Mouse (Mus musculus) adrenal gland, postnatal 10 days (tissue): ENCODE data around the gene Sfxn5. TPM values are rescaled to one million over a fixed set of nuclear protein-coding genes. Genes with fewer than 3 reads are reported as not detected.

Experiments used
- DNase-seq: peaks from one replicate; pipeline ENCODE4 v3.0.0; 2021; ENCODE audit warnings: mixed read lengths
- long read RNA-seq, 2 experiments: library from polyadenylated mRNA; stranded (forward); transcript quantifications; one replicate each; pipeline ENCODE4 v2.0.0; 2021
- total RNA-seq, 2 experiments: library from RNA; stranded (reverse); gene quantifications; 2 replicates each; pipeline ENCODE4 v1.2.3; 2021

Gene Sfxn5
- 10 to 100 TPM; 21.5 to 23.1 TPM for total RNA-seq
- long read RNA-seq, experiment 1, partial matches to known transcripts = 0 of 3 reads
- long read RNA-seq, experiment 1, other reads (novel, unspliced or antisense) = 2 of 3 reads
- long read RNA-seq, experiment 2, full-length matches to known transcripts = 4 of 6 reads
- long read RNA-seq, experiment 2, partial matches to known transcripts = 0 of 6 reads
- long read RNA-seq, experiment 2, other reads (novel, unspliced or antisense) = 2 of 6 reads

DNA sequence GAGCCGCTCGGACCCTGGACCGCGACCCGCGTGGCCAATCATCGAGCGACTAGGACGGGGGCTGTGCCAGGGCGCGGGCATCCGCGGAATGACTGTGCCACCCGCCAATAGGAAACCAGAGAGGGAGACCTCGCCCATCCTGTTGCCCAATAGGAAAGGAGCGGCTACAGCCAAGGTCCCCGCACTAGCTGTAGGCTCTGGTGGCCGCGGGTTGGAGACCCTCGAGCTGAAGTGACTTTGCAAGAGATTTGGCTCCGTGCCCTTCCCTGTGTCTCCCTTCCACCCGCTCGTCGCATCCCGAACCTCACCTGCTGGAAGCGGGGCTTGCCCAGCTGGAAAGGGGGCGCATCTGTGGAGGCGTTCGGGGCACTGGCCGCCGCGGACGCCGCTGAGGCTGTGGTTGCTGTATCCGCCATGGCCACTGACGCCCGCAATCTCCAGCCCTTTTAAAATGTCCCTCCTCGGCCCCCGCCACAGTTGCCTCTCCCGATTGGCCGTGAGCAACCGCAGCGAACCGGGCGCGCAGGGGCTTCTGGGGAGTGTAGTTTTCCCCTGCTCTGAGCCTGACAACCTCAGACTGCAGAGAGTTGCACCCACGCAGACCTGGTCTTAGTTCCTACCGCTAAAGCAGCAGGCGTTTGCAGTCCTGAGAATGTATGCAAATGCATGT is at the start of gene Sfxn5:
Gene Sfxn5, minus strand, starts transcription at position 423 of the 670 bp plus-strand sequence.
- DNase-seq = peak; percentile 98

DNA sequence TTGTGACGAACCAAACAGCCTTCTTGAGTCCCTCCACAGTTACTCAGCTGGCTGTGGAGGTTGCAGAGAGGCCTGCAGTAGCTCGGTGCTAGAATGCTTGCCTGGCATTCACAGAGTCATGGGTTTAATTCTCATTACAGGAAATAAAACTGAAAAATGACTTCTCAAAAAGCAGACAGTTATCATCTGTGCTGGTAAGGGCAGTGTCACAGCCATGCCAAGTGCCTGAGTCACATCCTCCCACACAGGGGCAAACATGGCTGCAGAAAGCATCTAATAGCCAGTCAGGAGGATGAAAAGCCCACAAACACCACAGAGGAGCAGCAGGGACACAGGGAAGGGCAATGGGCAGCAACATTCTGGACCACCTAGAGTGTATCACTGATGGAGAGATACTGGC is 49.6 kb upstream of the Sfxn5 start:
- no peak for DNase-seq

DNA sequence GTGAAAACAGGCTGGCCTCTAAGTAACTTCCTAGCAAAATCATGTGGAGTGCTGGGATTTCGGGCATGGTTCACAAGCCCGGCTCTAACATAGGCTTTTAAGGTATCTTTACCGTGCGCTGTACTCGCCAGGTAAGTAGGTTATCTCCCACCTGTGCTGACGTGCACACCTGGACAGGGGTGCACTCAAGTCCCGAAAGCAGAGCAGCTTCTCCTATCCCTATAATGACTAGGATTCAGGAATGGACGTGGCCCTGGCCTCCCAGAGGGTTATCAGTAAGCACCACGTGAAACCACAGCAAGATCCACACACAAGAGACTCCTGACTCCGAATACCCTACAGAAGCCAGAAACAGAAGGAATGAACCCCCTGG is 48.4 kb upstream of the Sfxn5 start:
- no peak for DNase-seq

DNA sequence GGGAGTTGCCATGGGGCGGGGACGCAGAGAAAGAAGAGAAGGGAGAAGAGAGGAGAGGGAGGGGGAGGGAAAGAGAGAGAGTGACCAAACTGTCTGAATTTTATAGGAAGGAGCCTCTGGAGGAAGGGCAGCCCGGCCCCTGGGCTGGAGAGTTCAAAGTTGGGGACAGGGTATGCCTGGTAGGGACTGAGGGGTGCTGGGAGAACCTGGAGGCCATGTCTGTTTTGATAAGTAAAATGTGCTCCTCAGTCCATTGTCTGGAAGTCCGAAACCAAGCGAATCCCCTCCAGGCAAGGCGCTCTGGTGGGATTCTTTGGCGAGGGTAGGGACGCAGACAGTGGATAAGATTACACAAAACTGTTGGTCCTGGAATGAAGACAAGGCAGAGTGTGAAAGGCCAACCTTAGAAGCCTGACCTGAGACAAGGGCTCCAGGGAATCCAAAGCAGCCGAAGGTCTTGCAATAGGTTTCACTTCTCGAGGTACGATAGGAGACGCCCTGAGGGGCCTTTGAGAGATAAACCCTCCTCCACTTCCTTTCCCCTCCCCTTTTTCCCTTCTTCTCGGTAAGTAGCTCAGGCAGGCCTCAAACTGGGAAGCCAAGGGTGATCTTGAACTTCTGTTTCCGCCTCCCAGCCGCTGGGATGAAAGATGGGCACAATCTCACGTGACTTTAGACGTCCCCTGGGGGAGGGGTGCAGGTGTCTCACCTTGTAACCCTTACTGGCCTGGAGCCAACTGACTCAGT is 47.9 kb upstream of the Sfxn5 start:
- no peak for DNase-seq

DNA sequence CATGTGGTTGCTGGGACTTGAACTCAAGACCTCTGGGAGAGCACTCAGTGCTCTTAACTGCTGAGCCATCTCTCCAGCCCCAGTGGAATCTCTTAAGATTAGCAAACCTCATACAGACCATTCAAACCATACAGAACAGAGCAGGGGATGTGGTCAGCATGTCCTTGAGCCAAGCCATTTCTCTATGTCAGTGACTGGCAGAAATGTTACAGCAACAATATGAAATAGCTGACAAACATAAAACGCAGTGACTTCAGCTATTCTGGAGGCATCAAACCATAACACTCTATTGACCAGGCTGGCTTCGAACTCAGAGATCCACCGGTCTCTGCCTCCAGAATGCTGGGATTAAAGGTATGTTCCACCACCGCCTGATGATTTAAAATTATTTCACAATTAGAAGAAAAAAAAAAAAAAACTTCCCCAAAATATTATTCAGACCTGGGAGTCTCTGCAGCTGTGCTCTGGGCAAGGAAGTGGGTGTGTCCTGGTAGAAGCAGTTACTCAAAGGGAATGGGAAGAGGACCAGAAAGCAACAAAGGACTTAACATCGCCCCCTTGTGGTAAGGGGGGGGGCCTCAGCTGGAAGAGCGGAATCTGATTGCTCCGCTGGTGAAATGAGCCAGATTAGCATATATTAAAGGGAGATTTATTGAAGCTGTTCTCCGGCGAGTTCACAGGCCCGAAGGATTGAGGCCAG is 47.1 kb upstream of the Sfxn5 start:
- peak; percentile 87 for DNase-seq

DNA sequence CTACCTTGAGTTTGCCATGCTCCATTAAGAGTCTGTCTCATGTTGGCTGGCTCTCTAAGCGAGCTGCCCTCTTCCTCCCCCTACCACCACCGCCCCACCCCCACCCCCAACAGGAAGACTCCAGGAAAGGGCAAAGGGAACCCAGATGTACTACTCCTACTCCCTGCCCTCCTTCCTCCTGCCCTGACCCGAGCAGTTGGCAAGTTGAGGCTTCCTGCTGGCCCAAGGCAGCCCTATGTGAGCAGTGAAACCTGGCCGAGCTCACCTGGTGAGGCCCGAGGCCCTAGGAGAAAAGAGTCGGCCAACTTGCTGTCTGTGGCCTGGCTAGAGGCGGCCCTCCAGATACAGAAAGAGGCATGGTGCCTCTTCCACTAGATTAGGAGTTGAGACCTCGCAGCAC is 45.4 kb upstream of the Sfxn5 start:
- no peak for DNase-seq

DNA sequence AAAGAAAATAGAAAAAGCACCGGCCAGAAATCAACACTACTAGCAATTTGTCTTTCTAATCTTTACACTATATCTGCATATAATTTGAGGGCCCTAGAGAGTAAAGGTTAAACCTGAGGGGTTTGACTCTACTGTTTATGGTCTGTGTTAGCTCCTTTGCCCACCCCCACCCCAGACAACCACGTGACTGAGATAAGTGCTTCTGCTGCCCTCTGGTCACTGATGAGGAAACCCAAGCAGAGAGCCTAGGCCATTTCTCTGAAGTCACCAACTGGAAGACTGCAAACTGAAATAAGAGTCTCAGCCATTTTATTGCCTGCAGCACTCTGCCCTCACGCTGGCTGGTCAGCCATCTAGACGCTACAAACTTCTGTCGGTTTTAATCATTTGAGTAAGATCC is 44.7 kb upstream of the Sfxn5 start:
- DNase-seq = no peak

DNA sequence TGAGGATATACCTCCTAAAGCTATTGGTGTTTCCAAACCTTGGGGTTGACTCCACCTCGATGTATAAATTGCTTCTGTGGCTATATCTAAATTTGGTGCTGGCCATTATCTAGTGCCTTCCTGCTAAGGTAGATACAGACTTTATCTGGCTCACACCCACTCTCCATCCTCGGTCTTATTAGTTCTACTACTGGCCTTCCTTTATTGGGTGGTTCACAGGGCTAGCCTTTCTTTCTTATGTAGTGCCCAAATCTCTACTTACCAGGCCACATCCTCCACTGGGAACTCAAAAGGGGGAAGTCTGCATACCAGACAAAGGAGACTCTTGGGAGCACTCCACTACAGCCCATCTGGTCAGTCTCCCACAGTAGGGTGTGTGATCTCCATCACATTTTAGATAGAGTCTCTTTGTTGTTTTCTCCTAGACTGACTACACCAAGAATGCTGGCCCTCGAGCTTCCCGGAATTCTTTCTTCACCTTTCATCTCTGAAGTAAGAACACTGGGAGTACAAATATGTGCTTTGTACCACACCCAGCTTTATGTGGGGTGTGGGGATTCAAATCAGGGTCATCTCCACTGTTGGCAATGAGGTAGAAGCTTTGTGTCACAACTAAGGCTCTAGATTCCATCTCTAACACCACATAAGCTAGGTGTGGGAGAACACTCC is 44.0 kb upstream of the Sfxn5 start:
- DNase-seq = no peak

DNA sequence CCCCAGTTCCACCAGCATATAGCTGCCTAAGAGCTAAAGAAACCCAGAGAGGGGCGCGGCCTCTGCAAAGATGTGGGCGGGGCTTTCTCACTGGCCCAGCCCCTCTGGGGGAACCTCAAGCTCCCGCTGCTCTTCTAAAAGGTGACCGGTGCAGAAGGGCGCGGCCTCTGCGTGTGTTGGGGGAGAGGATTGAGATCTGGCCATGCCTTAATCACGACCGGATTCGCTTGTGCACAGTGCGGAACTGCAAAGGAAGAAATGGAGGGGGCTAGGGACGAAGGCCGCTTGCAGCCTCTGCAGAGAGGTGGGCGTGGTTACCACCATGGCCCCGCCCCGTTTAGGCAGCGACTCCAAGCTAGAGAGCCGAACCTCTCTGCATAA is 41.5 kb upstream of the Sfxn5 start:
- peak; percentile 99 for DNase-seq

DNA sequence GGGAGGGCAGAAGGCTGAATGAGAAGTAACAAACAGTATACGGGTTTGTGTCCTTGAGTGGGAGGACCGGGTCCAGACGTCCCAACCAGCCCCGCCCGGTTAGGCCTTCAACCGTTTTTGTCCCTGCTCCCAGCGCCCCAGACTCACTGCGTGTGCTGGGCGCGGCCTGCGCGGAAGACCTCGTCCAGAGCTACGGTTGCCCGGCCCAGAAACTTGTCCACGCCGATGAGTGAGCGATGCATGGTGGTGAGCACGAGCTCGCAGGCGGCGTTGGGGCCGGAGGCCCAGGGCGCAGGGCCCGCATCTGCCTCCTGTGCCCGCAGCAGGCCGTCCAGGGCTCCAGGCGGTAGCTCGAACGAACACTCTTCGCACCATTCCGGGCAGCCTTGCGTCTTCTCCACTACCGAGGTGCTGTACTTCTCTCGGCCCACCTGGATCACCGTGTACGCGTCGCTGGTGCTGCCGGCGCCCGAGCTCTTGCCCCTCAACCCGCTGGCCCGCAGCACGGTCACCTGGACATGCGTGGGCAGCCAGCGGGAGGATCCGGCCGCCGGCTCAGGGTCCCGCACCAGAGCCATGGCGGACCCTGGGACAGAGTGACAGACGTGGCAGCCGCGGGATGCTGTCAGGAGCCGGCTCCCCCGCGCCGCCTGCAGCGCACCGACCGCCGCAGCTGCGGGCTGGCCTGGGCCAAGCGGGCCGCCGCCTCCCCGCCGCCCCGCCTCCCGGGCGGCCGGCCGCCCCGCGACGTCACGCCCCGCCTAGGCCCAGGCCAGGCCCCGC is 40.9 kb upstream of the Sfxn5 start, which contains the start of gene Rab11fip5:
Gene Rab11fip5, minus strand, starts transcription at position 684 of the 783 bp plus-strand sequence.
- DNase-seq = peak; percentile 65

DNA sequence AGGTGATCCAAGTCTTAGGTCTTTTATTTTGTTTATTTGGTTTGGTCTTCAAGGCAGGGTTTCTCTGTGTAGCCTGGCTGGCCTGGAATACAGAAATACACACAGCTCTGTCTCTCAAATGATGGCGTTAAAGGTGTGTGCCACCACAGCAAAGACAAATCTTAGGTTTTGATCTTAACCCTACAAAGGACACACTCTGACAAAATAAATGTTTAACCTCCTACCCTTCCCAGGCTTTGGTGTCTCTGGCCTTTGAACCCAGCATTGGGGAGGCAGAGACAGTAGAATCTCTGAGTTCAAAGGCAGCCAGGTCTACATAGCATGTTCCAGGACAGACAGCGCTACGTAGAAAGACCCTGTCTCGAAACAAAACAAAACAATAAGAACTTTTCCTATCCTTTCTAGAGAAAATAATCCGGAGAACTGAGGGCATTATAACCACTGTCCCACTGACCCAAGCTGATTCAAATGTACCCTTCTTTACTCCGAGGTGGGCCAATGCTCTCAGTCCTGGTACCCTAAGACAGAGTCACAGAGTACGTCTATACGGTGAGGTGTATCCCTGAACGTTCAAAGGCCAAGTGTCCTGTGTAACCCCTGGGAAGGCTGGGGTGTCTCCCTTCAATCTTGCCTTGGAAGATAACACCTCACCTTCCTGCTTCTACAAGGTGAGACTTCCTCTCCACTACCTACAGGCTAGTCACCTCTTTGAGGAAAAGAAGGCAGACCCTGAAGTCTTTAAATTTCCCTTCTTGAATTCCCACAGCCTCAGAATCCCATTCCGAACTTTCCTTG is 40.0 kb upstream of the Sfxn5 start:
- DNase-seq = no peak

DNA sequence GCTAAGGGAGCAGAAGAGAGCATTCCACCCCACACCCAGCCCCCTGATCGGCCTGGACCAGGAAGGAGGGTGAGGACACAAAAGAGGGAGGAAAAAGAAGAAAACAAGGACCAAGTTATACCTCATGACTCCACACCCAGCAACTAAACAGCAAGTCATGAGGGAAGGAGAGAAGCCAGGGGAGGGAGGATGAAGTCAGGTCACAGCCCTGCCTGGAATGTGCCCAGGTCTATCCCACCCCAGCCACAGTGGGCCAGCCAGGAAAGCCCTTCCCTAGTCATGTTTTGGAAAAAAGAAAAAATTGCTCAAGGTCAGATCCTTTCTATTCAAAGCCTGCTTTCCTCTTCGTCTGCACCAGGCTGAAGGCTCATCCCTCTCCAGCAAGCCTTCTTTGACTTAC is 39.3 kb upstream of the Sfxn5 start:
- no peak for DNase-seq

DNA sequence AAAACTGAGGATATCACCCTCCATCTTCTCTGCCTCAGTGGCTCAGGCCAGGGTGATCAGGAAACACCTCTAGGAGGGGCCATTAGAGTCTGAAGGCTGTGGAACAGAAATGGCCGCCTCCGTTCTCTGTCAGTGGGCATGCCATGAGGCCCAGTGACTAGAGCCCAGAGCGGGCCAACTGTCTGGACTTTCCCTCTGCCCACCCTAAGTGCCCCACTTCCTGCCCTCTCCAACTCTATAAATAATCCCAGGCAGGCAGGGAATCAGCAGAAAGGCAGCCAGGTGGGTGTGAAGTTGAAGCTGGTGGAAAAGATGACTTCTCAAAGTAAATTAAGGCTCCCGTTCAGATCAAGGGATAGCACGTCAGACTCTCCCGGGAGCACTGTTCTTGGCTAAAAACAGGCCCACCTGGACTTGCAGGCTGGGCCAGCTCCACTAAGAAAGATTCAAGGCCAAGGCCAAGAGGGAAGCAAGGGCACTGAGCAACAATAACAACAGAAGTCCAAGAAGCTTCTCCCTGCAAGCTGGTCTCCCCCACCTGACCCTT is 38.7 kb upstream of the Sfxn5 start:
- DNase-seq = no peak

DNA sequence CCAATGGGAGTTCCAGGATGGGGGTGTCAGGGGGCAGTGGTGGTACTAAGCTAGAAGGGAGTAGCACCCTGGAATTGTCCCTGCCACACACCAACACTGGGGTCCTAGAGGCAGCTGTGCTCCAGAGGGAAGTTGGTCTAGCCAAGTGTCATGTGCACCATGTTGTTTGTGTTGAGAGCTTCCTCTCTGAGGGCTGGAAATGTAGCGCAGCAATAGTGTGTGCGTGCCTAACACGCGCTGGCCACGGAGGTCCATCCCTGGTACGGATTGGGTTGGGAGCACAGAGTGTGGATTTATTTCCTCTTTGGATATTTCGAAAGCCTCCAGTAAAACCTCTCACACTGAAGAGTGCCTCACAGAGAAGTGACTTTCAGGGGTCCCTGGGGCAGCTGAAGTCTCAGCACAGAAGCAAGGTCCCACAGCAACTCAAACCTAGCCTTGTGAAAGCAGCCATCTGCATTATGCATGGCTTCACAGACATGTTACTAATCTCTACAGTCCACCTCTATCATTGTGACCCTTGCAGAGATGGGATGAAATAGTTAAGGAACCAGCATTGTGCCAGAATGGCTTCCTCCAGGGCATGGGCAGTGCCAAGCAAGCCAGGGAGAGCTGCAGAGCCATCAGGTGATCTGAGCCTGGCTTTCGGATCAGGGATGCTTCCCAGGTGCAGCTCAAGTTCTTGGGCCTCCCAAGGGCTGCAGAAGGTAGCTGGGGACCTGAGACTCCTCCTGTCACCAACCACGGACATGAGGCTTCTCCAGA is 37.6 kb upstream of the Sfxn5 start:
- no peak for DNase-seq

DNA sequence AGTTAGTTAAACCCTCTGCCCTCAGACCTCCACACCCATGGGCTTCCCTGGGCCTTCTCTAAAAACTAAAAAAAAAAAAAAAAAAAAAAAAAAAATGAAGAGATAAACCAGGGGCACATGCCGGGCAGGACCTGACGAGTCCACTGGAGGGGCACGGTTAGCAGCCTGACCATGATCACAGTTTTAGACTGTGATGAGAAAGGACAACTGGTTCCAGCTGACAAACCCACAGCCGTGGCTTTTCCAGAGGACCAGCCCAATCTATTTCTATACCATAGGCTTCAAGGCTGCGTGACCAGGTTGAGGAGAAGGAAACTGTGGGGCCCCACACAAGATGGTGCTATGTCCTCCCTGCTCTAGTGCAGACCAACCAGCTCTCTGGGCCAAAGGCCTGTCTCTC is 36.8 kb upstream of the Sfxn5 start:
- DNase-seq = no peak

DNA sequence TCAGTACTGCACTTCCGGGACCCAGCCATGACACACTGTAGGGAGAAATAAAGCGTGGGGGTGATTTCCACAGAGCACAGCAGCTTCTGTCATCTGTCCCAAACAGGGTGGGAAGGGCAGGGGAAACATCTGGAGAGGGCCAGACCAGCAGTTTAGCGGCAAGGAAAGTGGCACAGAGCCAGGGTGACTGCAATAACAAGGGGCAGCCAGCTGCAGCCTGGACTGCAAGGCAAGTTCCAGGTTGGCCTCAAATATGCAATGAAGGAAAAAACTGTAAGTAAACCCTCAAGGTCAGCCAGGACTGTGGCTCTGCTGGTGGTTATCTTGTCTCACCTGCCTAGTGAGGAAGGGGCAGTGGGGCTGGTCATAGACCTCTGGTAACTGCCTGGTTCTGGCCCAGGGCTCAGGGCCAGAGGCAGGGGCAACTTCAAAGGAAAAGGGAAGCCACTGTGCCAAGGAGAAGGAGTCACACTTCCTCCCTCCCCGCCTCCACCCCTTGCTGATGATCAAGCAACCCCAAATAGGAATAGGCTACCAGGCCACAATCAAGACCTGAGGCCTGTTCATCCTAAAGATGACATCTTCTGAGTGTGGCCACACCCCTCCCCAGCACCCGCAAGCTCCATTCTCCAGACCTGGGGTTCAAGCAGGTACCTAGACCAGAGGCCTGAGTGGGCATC is 36.1 kb upstream of the Sfxn5 start:
- peak; percentile 77 for DNase-seq

DNA sequence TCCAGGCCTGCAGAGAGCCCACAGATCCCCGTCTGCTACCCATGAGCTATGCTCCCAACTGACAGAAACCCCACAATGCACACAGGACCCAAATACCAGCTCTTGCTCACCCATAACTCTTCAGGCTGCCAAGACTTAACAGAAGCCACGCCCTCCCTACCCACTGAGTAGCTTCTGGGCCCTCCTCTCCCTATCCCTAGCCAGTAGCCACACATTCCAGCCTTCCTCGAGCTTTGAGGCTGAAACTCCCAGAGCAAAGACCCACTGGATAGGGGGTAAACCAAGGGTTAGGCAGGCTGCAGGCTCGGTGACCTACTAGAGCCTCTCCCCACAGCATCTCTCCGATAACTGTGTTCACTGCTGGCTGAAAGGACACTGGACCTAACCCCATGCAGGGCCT is 35.5 kb upstream of the Sfxn5 start:
- DNase-seq = no peak

DNA sequence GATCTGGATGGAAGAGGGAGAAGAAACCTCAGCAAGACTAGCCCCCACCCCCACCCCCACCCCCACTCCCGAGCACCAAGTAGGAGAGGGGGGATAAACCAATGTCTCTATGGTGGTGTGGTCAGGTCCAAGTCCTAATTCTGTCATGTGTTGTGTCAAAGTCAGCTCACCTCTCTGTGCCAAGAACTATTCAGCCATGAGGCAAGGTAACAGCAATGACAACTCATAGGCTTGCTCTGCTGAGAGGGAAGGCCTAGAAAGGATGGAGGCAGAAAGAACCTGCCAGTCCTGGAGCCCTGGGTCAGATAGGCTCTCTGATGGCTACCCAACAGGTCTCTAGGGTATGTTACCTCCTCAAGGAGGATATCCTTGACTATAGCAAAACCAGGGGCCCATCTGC is 34.9 kb upstream of the Sfxn5 start:
- DNase-seq = no peak

DNA sequence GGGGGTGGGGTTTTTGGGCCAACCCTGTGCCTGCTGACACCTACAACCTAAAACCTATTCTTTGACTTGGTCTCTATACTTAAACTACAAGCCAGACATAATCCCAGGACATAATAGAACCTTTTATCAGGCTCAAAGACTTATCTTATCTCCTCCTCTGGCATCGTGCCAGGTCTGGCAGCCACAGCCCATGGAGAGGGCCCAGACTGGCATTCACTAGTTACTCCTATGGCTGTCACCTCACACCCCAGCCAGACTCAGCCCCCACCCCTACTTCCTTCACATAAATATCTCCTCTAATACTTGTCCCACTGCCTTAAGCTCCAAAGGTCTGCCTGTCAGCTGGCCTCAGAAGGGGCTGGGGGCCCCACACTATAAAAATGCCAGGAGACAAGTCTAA is 33.2 kb upstream of the Sfxn5 start:
- peak; percentile 59 for DNase-seq
